Mouse (Mus musculus) common myeloid progenitor, adult 5-6 weeks (primary cell): ENCODE measurements around the gene Sept10. TPM values are rescaled to one million over a fixed set of nuclear protein-coding genes. Genes with fewer than 3 reads are reported as not detected.

ENCODE experiments used
- ATAC-seq: replicated peaks from 2 replicates; pipeline ENCODE4 v1.8.0; 2016; ENCODE audit warnings: low read depth, mild to moderate bottlenecking, moderate TSS enrichment, inconsistent platforms; ENCODE audit not compliant: poor library complexity, severe bottlenecking
- total RNA-seq: library from RNA; stranded (forward); fragments of 200-1000, 187-1606 nt; gene quantifications from 2 replicates; pipeline ENCODE4 v1.2.3, GENCODE M21; 2017

The Sept10 gene
- 3.1 and 5.0 TPM in 2 replicates for total RNA-seq

DNA sequence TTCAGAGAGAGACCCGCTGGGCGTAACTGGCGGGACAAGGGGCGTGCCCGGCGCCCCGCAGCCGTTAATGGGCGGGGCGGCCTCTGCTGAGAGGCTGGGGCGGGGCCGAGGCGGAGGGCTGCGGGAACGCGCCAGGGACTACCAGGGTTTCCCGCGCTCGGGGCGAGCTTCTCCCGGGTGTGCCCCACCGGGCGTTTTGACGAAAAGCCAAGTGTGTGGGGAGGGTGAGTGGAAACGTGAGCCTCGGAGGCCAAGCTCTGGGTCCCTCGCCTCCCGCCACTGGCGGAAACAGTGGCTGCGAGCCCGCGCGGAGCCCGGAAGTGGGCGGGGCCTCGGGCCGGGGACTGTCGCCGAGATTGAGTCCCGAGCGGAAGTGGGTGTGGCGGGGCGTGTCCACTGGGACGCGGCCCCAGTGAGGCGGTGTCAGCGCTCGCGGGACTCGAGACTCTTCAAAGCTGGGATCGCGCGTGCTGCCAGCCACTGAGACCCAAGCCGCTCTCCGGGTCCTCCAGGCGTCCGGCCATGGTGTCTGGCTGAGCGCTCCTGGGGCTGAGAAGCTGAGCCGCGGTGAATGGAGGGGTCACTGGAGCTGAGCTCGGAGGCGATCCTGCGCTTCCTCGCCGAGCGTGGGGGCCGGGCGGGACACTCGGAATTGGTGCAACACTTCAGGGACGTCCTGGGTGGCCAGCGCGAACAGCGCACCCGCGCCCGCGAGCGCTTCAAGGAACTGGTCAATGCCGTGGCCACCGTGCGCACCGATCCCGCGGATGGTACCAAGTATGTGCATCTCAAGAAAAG, at the start of gene Sept10, which contains the start of gene Sowahc:
Sept10 (minus strand) TSS at position 375 of the 798 bp plus-strand sequence.
Sowahc (plus strand) TSS at position 481 of the 798 bp plus-strand sequence.
- ATAC-seq = peak; percentile 91

DNA sequence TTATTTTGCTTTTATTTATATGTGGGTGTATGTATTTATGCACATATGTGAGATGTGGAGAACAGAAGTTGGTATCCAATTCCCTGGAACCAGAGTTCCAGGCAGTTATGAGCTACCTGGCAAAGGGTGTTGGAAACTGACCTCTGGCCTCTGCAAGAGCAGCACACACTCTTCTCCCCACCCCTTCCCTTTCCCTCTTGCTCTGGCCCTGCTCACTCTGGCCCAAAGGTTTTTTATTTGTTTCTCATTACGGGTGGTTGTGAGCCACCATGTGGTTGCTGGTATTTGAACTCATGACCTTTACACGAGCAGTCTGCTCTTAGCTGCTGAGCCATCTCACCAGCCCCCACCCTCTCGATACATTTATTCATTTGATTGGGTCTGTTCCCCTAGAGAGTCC, 47.1 kb upstream of the Sept10 start:
- ATAC-seq = no peak

DNA sequence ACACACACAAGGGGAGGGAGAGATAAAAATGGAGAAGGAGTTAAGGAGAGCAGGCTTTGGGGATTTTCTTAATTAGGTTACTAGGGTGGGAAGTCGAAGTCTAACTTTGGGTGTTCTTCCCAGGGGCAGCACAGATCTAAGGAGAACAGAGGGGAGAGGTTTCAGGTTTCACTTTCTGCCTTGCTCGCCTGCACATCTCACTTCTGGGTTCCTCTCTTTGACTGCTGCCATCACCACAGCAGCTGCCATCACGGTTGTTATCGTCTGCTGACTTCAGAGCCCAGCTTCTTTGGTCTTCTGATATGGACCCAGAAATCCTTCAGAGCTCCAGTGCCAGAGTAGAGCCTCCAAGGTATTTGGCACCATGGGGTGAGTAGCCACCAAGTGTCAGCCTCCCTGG, 46.5 kb upstream of the Sept10 start:
- 0 out of 2 replicates have a peak, but pooled peaks have one; percentile 12 for ATAC-seq

DNA sequence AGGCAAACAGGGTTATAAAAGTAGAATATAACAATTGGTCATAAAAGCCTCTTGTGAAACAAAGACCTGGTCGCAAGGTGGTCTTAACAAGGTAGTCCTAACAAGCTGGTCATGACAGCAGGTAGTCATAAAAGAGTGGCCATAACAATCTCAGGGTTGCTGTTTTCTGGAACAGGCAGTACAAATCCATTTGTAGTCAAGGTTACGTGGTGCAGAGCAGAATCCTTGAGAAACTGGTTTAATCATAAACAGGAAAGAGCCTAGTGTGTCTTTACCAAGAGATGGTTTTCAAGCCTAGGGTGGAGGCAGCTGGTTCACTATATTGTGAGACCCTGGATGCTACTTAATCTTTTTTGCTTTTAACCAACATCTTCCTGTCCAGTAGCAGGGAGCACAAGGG, 45.6 kb upstream of the Sept10 start:
- no peak for ATAC-seq

DNA sequence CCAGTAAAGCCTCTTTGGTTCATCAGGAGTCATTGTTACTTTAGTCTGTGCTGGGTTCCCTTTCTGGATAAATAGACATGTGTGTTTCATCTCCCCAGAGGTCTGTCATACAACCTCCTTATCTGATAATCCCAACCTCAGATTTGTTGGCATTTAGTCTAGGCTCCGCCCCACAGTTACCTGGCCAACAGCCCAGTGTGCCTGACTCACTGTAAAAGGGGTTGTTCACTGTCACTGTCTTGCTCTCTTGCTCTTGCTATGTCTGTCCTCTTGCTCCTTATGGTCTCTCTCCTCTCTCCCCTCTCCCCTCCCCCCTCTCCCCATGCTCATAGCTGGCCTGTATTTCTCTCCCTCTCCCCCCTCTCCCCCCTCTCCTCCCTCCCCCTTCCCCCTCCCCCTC, 44.5 kb upstream of the Sept10 start:
- no peak for ATAC-seq

DNA sequence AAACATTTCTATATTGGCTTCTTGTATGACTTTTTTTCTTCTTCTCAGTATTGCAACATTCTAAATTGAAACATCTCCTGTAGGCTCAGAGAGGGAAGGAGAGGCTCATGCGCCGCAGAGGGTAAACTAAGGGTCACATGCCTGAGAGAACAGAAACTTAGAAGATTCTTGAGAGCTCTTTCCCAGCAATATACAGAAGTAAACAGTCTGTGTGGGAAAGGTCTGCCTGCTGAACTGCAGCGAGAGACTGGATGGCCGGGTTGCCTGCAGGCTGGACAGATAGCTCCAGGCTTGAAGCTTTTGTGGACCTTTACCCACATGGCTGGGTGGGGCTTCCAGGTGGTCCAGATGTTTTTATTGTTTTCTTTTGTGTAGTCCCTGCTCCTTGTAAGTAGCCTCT, 44.0 kb upstream of the Sept10 start:
- peak; percentile 50 for ATAC-seq

DNA sequence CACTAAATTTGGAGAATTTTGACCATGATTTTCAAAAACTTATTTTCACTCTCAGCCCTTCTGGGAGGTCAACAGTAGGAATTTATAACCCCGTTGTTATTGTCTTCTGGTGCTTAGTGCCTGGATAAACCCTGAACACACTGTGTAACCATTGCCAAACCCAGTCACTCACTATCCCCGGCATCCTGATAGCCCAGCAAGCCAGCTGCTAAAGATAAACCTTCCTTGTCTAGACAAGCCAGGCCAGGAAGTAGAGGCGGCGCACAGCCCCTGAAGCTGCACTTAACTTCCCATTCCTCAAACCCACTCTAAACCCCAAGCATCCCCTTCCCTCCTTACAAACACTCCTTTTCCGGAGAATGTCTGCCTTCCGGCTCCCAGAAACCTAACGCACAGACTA, 43.4 kb upstream of the Sept10 start:
- ATAC-seq = peak; percentile 71

DNA sequence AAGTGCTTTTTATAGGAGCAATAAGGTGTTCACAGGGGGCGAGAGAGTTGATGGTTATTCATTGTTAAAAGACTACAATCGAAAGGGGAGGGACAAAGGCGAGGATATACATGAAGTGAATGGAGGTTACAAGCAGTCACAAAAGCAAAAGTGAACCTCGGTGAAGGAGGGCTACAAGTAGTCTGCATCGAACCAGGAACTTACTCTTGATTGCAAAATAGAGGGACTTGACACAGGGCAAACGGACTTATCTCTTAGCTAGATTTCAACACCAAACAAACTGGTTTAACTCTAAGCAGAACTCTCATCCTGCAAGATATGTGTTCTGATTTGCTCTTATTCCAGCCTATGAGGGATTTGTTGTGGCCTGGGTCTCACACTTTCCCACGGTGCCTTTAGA, 41.3 kb upstream of the Sept10 start:
- ATAC-seq = peak; percentile 34; the same call in 1 of the 2 replicates

DNA sequence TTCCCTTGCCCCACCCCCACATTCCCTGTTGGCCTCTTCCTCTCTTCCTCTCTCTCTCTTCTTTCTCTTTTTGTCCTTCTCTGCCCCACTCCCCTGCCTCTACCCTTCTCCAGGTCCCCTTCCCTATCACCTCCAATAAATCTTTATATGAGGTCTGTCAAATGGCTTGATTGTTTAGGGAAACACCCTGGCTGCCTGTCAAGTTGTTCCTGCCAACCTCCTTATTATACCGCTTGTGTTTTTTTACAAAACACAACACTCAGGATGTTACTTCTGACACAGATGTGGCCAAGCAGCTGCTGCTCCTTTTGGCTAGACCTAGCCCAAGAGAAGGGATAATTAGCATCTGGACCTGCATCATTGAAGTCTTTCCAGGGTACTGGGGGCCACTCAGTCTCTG, 40.4 kb upstream of the Sept10 start:
- no peak for ATAC-seq

DNA sequence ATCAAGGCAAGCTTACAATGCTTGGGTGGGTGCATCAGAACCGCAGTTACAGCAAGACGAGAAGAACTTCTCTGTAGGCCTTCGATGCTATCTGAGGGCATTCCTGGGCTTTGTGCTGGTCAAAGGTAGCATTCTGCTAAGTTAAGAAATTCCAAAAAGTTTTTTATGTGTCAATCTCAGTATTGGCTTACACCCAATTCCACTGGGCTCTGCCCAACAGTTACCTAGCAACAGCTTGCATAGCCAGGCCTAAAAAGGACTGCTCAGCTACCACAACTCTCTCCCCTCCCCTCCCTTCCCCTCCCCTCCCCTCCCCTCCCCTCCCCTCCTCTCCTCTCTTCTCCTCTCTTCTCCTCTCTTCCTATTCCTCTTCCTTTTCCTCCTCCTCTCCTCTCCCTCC, 40.0 kb upstream of the Sept10 start:
- no peak for ATAC-seq

DNA sequence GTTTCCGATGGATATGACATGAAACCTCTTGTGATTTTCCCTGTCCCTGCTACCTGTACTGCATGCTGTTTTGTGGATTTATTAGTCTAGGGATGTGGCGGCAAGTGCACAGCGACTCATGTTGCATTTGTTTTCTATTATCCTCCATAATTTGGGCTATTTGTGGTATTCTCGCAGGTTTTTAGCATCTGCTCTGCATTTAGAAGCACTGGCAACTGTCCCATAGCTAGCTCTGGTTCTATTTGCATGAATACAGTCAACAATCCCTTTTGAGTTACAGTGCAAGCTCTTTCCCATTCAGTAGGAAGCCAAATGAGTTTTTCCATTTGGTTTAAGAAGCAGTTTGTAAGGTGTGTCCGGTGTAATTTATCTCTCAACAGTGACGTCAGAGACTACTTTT, 37.9 kb upstream of the Sept10 start:
- ATAC-seq = no peak

DNA sequence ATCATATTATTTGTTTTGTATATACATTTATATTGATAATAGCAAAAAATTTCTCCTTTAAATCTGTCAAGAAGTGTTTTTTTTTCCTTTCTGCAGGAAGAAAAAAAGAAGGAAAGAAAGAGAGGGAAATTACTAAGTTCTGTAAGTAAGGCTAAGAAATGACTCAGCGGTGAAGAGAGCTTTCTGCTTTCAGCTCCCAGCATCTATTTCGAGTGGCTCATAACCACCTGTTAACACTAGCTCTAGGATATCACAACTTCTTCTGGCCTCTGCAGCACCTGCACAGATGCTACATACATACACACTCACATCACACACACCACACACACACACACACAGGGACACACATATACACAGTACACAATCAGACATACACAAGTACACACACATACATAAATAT, 34.9 kb upstream of the Sept10 start:
- ATAC-seq = no peak

DNA sequence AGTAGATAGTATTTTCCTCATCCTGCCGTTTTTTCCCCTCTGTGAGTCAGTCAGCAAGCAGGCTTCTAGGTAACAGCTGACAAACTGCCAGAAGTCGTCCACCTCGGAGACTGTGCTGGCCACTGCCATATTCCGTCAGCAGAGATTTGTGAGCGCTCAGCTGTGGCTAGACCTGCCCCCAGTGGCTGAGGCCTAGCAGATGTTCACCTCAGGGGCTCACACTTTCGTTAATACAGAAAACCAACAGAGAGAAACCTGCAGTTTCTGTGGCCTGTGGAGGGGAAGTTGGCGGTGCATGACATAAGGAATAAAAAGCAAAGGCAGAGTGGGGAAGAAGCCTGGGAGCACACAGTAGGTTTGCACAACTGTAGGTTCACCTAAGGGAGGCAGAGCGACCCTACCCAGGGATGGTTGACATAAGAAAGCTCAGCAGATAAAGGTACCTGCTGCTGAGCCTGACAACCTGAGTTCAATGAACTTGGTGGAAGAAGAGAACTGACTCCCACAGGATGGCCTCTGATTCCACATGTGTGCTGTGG, 32.0 kb upstream of the Sept10 start:
- ATAC-seq = no peak

DNA sequence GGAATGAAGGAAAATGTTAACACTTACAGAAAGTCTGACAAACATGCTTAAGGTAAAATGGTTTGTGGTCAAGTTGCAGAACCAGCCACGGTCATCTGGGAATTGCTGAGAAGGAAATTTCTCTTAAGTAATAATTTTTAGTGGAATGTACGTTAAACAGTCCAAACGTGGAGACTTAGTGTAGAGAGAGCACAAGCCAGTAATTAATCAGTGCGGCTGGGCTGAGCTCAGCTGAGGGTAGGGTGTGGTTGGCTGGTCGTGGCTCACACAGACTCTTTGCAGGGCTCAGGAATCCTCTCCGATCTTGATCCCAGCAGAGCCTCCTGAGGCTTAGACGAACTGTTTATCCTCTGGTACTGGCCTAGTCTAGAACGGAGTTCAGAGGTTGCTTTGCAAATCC, 30.7 kb upstream of the Sept10 start:
- ATAC-seq = no peak

DNA sequence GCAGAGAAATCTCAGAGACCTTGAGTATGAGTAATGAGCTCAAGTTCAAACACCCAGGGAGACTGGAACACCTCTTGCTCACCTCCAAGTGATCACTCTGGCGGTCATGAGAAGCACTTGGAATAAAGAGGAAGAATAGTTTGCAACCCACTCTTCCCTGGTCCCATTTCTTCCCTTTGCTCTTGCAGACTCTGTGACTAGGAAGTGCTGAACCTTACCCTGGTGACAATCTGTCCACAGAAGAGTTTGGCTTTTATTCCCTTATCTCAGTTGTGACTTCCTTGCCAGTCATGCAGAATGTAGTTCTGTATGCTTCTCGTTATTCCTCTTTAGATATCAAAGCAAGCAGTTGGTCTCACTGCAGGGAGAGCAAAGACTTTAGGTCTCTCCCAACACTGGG, 30.3 kb upstream of the Sept10 start:
- ATAC-seq = peak; percentile 52

DNA sequence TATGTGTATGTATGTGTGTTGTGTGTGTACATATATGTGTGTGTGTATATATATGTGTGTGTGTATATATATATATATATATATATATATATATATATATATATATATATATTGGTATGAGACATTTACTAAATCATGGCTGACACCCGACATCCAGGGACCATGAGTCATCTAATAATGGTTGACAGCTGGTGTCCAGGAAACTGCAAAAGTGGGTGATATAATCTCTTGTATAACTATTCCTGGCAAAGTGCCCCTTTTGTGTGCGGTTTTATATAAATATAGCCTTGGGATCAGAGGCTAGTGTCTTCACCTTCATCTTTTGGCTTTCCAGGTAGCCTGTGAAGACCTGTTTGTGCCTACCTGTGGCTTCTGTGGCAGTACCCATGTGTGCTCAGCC, 29.0 kb upstream of the Sept10 start:
- ATAC-seq = no peak

DNA sequence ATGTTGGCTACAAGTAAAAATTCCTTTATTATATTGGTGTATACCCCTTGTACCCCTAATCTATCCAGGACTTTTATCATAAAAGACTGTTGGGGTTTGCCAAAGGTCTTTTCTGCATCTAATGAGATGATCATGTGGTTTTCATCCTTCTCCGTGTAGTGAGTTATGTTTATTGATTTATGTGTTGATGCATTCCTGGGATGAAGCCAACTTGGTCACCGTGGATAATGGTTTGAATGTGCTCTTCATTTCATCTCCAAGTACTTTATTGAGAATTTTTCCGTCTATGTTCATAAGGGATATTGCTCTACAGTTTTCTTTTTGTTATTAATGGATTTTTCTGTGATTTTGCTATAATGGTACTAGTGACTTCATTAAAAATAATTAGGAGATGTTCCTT, 27.9 kb upstream of the Sept10 start:
- no peak for ATAC-seq

DNA sequence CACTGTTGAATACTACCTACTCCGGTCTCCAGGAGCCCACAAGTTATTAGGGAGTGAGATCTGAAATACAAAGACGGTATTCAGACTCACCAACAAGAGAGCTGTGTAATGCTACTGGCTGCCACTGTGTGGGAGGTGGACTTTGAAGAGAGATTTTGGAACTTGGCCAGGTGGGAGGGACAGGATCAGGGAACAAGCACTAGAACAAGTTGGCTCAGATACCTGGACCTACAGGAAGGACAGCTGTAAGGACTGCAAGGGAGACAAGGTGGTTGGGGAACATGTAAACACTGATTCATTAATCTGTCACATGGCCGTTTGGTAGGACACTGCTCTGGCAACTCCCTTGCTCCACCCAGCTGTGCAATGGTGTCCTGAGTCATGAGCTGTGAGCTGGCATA, 19.5 kb upstream of the Sept10 start:
- no peak for ATAC-seq

DNA sequence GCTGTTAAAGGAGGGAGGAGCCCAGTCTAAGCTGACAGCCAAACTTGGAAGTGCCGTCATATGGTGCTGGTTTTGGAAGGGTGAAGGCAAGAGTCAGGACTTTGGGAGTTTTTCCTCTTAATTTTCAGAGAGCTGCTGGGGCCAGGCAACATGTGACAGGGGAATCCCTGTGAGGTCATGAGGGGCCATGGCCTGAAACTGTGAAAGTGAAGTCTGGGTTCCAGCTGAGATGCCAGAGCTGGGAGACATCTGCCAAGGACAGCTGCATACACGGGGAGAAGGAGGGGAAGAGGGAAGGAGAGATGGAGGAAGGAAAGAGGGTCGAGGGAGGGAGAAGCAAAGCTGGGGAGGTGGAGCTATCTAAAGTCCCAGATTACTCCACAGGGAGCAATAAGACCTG, 16.1 kb upstream of the Sept10 start:
- ATAC-seq = no peak

DNA sequence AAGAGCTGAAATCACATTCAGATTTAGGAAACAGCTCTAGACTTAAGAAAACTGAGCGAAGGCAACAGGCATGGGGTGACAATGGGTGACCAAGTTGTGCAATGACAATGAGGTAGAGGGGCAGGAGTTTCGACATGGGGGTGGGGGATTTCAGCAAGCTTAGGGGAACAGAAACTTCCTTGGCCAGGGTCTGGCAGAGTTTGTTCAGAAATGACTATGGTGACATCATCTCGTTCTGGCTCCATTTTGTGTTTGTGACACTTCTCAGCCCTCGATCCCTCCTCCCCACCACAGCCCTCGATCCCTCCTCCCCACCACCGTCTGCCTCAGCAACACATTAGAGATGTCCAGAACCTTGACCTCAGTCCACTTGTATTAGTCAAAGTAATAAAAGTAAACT, 14.8 kb upstream of the Sept10 start:
- peak; percentile 90 for ATAC-seq

DNA sequence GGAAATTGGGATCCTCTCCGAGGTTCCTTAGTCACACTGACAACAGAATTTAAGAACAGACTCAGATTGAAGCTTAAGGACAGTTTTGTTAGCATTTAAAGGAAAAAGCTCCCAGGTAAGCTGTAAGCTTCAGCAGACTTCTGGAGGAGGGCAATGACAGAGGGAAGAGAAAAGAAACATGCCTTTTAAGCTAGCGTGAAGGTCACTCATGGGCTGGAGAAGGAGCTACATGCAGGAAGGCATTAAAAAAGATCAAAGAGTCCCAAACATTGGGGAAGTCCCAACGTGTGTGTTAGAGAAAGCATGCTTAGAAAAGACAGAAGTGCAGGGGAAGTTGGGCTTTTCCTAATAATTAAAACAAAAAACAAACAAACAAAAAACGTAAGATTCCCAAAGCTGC, 14.2 kb upstream of the Sept10 start:
- no peak for ATAC-seq

DNA sequence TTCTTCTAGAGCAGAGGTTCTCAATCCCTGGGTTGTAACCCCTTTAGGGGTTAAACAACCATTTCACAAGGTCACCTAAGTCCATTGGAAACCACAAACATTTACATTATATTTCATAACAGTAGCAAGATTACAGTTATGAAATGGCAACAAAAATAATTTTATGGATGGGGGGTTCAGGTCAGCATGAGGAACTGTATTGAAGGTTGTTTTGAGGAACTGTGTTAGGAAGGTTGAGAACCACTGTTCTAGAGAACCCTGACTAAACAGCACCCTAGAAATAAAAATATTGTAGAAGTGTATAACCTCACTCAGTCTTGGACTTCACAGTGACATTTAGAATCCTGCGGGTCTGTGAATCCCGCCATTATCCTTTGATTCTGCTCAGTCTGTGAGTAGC, 13.6 kb upstream of the Sept10 start:
- peak; percentile 34 for ATAC-seq
